Mouse (Mus musculus) thymus, postnatal 4 days (tissue): ENCODE data around the gene Nphp4.

Source experiments
- DNase-seq: peaks from one replicate; pipeline ENCODE4 v3.0.0; 2021

Nphp4 gene

DNA sequence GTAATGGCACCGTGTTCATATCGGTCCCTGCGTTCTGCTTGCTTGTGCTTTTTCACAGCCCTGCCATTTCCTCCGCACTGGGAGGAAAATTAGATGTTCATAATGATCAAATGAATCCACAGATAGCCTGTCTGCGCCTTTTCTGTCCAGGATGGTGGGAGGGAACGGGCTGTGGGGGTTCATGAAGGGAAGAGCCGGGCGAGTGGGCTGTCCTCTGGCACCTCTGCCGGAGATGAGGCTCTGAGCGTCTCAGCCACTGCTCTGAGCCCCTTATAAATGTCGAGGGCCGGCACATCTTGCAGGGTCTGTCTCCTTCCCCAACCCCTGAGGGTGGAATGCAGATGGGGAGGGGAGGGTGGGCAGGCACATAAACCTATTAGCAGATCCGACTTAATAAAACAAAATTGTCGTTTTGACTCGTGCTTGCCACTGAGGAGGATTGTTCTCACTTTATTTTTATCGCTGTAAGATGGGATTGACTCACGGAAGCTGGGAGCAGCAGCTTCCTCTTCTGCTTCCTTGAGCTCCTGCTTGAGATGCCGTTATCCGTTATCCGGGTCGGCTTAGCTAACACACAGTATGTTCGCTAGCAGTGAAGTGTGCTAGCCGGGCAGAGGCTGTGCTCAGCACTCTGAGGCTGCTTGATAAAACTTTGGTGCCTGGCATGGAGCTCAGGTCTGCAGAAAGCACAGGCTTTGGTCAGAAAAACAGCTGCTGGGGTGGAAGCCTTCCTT, 92.3 kb downstream of the Nphp4 start:
- no peak for DNase-seq

- DNase-seq = no peak
Measured at GRCm38 (mm10) chr4:152574266-152574665, 97.8 kb downstream of the Nphp4 start.

DNA sequence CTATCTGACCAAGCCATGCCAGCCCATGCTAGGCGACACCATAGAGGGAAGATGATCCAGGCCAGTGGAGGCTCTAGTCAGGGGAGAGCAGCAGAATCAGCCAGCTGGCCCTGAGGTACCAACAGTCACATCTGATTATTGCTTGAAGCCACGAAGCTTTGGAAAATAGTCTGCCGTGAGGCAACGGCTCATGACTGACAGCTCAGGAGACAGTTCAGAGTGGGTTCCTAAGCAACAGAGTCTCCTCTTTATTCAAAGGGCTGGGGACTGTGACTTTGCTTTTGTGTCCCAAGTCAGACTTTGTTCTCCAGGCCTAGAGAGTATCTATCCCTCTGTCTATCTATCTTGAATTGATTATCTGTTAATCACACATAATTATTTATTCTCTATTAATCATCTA, 100.3 kb downstream of the Nphp4 start:
- DNase-seq = no peak

- no peak for DNase-seq
Measured at GRCm38 (mm10) chr4:152579956-152580355, 103.5 kb downstream of the Nphp4 start.

DNA sequence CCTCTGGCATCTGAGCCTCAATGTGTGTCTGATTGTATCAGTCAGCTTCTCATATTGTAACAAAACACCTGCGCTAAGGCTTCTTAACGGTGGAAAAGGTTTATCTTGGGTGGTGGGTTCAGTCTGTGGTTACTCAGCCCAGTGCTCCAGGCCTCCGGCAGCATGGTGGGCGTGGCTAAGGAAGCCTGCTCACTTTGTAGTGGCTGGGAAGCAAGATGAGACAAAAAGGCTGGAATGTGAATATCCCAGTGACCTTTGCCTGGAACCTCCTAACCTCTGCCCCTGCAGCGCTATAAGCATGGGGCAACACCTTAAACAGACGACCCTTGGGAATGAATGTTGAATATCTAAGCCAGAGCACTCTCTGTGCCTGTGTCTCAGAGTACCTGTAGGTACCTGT, 105.7 kb downstream of the Nphp4 start:
- DNase-seq = no peak

DNA sequence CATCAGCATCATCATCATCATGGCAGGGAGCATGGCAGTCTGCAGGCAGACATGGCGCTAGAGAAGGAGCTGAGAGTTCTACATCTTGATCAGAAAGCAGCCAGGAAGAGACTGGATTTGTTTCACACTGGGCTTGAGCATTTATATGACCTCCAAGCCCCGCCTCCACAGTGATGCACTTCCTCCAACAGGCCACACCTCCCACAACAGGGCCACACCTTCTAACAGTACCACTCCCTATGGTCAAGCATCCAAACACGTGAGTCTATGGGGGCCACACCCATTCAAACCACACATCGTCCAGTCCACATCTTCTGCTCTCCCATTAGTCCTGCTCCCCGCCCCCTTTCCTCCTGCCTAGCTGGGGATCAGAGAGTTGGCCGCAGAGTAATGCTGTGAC, 107.1 kb downstream of the Nphp4 start:
- no peak for DNase-seq

DNA sequence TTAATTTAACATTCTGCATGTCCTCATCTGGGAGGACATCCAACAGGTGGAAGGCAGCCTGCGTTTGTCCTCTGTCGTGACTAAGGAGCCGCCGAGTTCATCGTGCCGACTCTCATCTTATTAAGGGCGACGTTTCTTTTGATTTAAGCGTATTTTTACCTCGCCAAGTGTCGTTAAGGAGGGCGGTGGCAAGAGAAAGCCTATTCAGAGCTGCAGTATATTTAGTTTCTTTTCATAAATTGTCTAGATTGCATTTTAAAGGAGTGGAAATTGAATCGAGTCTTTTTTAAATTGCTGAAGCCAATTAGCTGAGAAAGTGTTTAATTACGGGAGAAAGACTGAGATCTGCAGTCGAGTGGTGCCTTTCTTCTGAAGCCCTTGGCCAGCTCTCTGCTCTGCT, 109.0 kb downstream of the Nphp4 start:
- DNase-seq = no peak

GRCm38 (mm10) chr4:152586175-152586574, 109.7 kb downstream of the Nphp4 start:
- peak; percentile 39 for DNase-seq

GRCm38 (mm10) chr4:152604285-152604684, 127.8 kb downstream of the Nphp4 start:
- no peak for DNase-seq

- DNase-seq = no peak
Measured at GRCm38 (mm10) chr4:152609196-152609595, 132.7 kb downstream of the Nphp4 start.

- DNase-seq = no peak
Measured at GRCm38 (mm10) chr4:152610026-152610425, 133.5 kb downstream of the Nphp4 start.
